Mouse (Mus musculus) heart, adult 18-20 months (tissue): ENCODE measurements around the gene Igfbp4. TPM values are rescaled to one million over a fixed set of nuclear protein-coding genes. Genes with fewer than 3 reads are reported as not detected.

ENCODE experiments used
- DNase-seq, 2 experiments: peaks; one replicate each; pipeline ENCODE4 v3.0.0; 2021 to 2022; ENCODE audit warnings: mixed read lengths in 1 of 2
- long read RNA-seq, 2 experiments: library from polyadenylated mRNA; stranded (forward); transcript quantifications; one replicate each; pipeline ENCODE4 v2.0.0; 2021
- total RNA-seq, 2 experiments: library from RNA; stranded (reverse); gene quantifications; 2 replicates each; pipeline ENCODE4 v1.2.3; 2021

The Igfbp4 gene
- 10 to 100 TPM; 82.2 to 94.0 TPM for total RNA-seq
- long read RNA-seq, experiment 1, transcript Igfbp4-201 (4 exons, 3,831 nt), result major isoform, 30 of 52 reads
- long read RNA-seq, experiment 1, partial matches to known transcripts, result 17 of 52 reads
- long read RNA-seq, experiment 1, other reads (novel, unspliced or antisense), result 4 of 52 reads
- long read RNA-seq, experiment 2, transcript Igfbp4-201 (4 exons, 3,831 nt), result major isoform, 22 of 41 reads
- long read RNA-seq, experiment 2, partial matches to known transcripts, result 2 of 41 reads
- long read RNA-seq, experiment 2, other reads (novel, unspliced or antisense), result 17 of 41 reads

GRCm38 (mm10) chr11:99041051-99041729, at the start of gene Igfbp4:
Gene Igfbp4 (plus strand): TSS chr11:99041244.
- peak; percentile 76 to 85 for DNase-seq

GRCm38 (mm10) chr11:98995987-98996386, 45.1 kb upstream of the Igfbp4 start:
- peak; percentile 58 to 65 for DNase-seq

- no peak for DNase-seq
Observed at GRCm38 (mm10) chr11:98997659-98998058, 43.4 kb upstream of the Igfbp4 start.

GRCm38 (mm10) chr11:98998776-98999175, 42.3 kb upstream of the Igfbp4 start:
- DNase-seq, result no peak

- DNase-seq, result no peak
Observed at GRCm38 (mm10) chr11:98999243-98999642, 41.8 kb upstream of the Igfbp4 start.

GRCm38 (mm10) chr11:99006788-99007187, 34.3 kb upstream of the Igfbp4 start:
- no peak for DNase-seq

GRCm38 (mm10) chr11:99010124-99010523, 30.9 kb upstream of the Igfbp4 start:
- DNase-seq, result no peak

- no peak for DNase-seq
Observed at GRCm38 (mm10) chr11:99010706-99011105, 30.3 kb upstream of the Igfbp4 start.

GRCm38 (mm10) chr11:99013856-99014255, 27.2 kb upstream of the Igfbp4 start:
- no peak for DNase-seq

GRCm38 (mm10) chr11:99019844-99020243, 21.2 kb upstream of the Igfbp4 start:
- no peak for DNase-seq

- no peak for DNase-seq
Observed at GRCm38 (mm10) chr11:99022384-99022933, 18.6 kb upstream of the Igfbp4 start.

- no peak for DNase-seq
Observed at GRCm38 (mm10) chr11:99023094-99023493, 17.9 kb upstream of the Igfbp4 start.

GRCm38 (mm10) chr11:99023500-99024467, 17.3 kb upstream of the Igfbp4 start, which contains the start of gene Top2a:
Gene Top2a (minus strand): TSS chr11:99024189.
- peak; percentile 97 to 100 for DNase-seq

GRCm38 (mm10) chr11:99024468-99025134, 16.4 kb upstream of the Igfbp4 start:
- peak in 1 of 2 experiments; percentile 13 for DNase-seq

GRCm38 (mm10) chr11:99025878-99026277, 15.2 kb upstream of the Igfbp4 start:
- no peak for DNase-seq

- DNase-seq, result no peak
Observed at GRCm38 (mm10) chr11:99026899-99027440, 14.1 kb upstream of the Igfbp4 start.

GRCm38 (mm10) chr11:99035350-99035749, 5.7 kb upstream of the Igfbp4 start:
- no peak for DNase-seq

GRCm38 (mm10) chr11:99036254-99036653, 4.8 kb upstream of the Igfbp4 start:
- no peak for DNase-seq

- peak; percentile 87 to 92 for DNase-seq
Observed at GRCm38 (mm10) chr11:99039782-99040181, 1.3 kb upstream of the Igfbp4 start.

- peak; percentile 54 to 76 for DNase-seq
Observed at GRCm38 (mm10) chr11:99040346-99040974, 584 bp upstream of the Igfbp4 start.
